Mouse (Mus musculus): ENCODE data around the gene Slc2a4.

DNA sequence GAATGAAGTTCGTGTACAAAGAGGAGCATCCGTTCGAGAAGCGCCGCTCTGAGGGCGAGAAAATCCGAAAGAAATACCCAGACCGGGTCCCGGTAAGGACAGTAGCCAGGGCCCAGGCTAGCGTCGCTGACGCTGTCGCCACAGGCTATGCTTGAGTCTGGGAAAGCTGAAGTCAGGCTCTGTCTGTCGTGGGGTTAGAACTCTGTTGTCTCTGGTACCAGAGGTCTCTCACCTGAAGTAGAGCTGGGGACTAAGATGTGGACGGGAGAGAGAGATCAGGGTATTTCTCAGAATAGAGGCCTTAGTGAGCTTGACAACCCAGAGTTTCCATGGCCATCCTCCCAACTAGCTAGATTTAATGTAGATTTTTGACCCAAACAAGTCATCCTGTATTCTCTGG, 43.7 kb upstream of the Slc2a4 start:
- TF ChIP-seq CTCF (IDR thresholded peaks at IDR 0.05; ENCODE audit: low read depth, low read length) (no peak), EP300 (IDR thresholded peaks at IDR 0.05; ENCODE audit: insufficient read depth, low read depth, low read length) (no peak), POLR2A (IDR thresholded peaks at IDR 0.05; ENCODE audit: insufficient read depth, low read length) (no peak)
